Mouse (Mus musculus): ENCODE results near the gene Bhlhe40.

Gene Bhlhe40

DNA sequence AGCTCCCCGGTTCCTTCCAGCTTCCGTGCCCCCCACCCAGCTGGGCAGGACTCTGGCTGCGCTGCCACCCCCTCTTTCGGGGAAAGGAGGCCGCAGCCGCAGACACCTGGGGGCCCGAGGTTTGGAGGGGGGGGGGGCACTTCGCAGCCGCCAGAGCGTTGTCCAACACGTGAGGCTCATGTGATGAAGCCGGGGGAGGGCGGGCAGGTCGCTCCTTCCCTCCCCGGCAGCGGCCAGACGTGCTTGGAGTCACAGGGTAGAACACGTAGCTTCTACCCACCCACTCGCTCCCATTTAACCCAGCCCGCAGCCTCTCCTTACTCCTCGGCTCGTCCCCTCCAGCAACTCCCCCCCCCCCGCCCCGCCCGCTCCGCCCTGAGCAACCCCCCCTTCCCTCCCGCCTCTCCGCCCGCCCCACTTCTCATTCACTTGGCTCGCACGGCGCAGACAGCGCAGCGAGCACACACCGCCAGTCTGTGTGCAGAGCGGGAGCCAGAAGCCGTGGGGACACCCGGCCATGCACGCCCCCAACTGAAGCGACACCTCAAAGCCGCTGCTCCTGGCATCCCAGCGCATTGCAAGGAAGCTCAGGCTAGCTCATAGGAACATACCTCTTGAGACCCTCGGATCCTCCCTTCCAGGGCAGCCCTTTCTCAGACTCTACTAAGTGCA is at the start of gene Bhlhe40:
Gene Bhlhe40 (plus strand): TSS at position 424 of the 672 bp plus-strand sequence.
- peak; percentile 93 for DNase-seq (ENCODE audit: low spot score)

DNA sequence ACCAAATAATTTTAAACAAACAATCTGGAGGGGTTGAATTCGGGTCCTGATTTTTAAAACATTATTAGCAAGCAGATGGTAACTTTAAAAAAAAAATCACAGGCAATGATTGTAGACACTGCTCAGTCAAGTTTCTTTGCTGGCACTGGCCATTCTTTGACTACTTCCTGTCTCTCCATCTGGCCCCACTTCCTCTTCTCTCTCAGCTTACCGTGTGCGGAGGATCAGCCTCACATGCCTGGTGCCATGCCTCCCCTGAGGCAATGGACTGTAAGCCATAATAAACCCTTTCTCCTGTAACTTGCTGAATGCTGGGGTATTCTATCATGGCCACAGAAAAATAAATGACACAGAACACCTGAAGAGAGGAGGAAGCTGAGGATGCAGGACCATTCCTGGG is 48.8 kb upstream of the Bhlhe40 start:
- DNase-seq (ENCODE audit: low spot score), result no peak

DNA sequence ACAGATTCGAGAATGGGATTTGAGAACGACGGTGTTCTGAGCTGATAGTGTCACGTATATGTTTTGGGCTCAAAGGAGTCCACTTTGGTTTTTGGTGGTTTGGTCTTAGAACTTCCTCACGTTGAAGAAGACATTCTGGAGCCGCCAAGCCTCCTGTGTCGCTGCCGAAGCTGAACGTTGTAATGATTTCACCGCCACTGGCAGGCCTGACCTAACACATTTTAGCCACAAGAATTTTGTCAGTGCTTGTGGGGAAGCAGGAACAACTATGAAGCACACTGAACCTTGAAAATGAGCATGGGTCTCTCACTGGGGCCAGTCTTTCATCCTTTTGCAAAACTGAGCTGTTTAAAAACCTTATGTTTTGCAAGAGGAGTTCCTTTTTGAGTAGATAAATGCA is 42.4 kb upstream of the Bhlhe40 start:
- no peak for DNase-seq (ENCODE audit: low spot score)

DNA sequence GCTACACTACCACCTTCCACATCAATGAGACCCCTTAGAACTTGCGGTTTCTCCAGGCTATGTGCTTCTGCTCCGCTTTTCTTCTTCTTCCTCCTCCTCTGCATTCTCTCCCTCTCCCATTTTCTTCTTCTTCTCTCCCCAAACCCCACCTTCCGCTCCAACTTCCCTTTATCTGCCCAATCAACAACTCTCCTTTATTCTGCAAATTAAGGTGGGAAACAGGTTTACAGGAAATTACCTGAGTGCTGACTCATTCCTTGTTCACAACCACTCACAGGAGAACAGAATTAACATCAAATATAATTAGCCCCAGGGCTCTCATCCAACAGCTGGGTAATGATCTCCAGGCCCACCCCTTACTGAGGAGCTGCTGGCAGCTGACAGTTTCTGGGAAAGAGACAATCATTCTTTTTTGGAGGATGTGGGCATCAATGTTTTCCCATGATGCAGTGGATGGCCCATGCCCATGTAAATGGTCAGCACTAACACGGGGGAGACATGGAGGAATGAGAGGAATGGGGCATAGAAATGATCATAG is 37.3 kb upstream of the Bhlhe40 start:
- DNase-seq (ENCODE audit: low spot score), result no peak

DNA sequence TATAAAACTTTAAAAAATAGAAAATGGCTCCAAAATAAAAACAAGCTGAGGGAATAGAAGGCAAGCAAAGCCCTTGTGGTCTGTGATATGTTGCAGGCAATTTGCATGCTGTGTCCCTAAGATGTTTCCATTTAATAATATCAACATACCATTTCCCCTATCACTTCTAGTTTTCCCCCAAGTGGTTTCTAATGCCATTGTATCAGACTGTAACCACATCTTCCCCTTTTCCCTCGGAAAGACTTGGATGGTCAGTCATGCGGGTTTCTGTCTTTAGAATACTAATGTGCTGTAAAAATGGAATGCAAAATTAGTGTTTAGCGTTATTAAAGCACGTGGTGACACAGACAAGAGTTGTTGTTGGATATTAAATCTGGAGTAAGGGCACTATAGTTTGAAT is 35.5 kb upstream of the Bhlhe40 start:
- no peak for DNase-seq (ENCODE audit: low spot score)

DNA sequence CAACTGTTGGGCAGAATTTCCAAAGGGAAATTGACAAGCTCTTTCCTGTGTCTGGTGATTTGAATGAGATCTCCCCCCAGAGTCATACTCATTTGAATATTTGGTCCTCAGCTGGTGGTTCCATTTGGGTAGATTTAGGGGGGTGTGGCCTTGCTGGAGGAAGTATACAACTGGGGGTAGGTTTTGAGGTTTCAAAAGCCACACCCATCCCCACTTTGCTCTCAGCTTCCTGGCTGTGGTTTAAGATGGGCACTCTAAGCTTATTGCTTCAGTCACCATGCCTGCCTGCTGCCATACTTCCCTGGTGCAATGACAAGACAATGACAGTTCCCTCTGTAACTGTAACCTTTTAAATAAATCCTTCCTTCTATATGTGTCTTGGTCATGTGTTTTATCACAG is 29.7 kb upstream of the Bhlhe40 start:
- DNase-seq (ENCODE audit: low spot score), result no peak

DNA sequence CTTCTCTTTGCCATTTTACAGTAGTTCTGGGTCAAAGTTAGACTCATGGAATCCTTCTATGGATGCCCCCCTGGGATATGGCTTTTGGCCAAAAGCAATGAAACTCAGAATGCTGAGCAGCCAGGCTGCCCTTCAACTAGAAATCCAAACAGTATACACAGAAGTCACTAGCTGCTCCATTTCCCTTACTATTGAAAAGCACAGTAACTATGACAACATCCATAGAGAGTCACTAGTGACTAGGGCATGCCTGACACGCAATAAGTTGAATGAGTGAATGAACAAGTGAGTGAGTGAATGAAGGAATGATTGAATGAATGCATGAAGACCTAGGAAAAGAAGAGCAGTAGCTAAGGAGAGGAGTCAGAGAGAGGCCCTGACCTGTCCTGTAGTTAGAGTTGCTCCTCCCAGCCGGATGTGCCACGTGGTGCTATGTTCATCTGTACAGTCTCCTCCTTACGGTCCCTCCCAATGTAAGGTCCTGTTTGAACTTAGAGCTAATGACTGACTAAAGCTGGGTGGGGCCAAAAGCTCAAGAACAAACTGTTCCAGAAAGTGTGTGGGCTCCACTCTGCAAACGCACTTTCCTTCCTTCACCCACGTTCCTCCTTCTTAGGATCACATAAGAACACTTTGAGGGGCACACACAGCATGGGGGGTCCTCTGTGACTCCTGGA is 22.1 kb upstream of the Bhlhe40 start:
- no peak for DNase-seq (ENCODE audit: low spot score)

DNA sequence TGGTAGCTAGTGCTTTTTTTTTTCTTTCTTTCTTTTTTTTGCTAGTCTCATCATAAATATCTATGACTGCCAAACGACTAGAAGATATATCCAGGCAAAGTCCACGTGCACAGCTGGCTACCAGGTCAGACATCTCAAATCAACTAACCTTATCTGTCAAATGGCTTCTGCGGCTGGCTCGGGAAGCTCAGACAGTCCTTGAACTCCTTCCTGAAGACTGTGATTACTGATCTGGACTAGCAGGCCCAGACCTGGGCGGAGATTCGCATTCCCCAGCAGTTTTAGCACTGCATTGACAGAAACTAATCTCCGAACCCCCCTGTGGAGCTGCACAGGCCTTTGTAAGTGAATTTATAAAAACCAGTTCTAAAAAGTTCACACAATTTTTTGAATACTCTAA is 18.4 kb upstream of the Bhlhe40 start:
- peak; percentile 24 for DNase-seq (ENCODE audit: low spot score)

DNA sequence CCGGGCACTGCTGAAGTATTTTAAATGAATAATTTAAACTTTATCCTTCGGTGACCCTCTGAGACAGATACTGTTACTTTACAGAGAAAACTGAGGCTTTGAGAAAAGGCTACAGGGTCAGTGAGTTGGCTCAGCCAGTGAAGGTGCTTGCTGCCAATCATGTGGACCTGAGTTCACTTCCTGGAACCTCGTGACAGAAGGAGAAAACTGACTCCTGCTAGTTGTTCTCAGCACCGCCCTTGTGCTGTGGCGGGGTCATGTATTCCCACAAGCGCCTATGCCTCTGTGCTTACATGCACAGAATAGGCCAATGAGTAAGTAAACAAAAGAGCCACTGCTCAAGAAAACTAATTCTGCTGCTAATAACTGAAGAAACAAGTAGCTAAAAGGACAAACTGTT is 17.4 kb upstream of the Bhlhe40 start:
- DNase-seq (ENCODE audit: low spot score), result no peak

DNA sequence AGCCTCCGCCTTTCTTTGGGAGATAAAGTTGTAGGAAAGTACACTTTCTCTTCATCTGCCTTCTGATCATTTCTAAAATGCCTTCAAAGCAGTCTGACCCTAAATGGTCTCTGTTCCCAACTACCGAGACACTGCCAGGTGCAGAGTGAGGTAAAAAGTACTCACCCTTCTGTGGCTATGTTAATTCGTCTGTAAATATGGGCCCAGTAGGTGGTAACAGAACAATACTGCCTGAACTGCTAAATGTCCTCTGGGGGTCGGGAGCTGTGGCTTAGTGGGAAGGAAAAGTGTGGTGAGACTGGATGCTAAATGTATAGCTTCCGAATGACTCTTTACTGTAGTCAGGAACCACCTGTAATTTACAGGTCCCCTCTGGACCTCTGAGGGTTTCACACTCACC is 16.1 kb upstream of the Bhlhe40 start:
- no peak for DNase-seq (ENCODE audit: low spot score)

GRCm38 (mm10) chr6:108647094-108647493 is 13.3 kb upstream of the Bhlhe40 start:
- no peak for DNase-seq (ENCODE audit: low spot score)

GRCm38 (mm10) chr6:108648072-108648471 is 12.4 kb upstream of the Bhlhe40 start:
- no peak for DNase-seq (ENCODE audit: low spot score)

- no peak for DNase-seq (ENCODE audit: low spot score)
Observed at GRCm38 (mm10) chr6:108655861-108656260, 4.6 kb upstream of the Bhlhe40 start.

- DNase-seq (ENCODE audit: low spot score), result no peak
Observed at GRCm38 (mm10) chr6:108658051-108658415, 2.4 kb upstream of the Bhlhe40 start.

- peak; percentile 65 for DNase-seq (ENCODE audit: low spot score)
Observed at GRCm38 (mm10) chr6:108658416-108659201, 1.8 kb upstream of the Bhlhe40 start.

- DNase-seq (ENCODE audit: low spot score), result peak; percentile 95
Observed at GRCm38 (mm10) chr6:108659221-108659725, 1.2 kb upstream of the Bhlhe40 start.

DNA sequence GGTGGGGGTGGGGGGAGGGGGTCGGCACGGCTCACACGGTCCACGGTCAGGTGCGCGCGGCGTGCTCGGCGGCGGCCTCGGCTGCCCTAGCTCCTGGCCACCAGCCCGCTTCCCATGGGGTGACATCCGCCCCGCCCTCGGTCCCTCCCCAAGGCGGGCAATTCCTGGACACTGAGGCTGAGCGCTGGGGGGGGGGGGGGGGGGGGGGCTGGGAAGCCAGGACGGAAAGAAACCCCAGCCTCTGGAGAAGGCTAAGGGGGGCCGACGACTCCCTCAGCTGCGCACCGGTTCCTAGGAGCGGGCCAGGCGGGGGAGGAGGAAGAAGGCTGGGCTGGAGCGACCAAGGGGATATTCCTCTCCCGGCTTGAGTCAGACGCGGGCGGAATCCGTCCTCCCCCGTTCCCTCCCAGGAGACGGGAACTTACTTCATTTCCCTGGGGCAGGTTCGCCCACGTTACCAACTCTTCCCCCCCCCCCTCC is 663 bp upstream of the Bhlhe40 start:
- peak; percentile 88 for DNase-seq (ENCODE audit: low spot score)

GRCm38 (mm10) chr6:108660878-108661389 is 505 bp downstream of the Bhlhe40 start:
- DNase-seq (ENCODE audit: low spot score), result no peak

- DNase-seq (ENCODE audit: low spot score), result peak; percentile 75
Observed at GRCm38 (mm10) chr6:108661412-108661811, 983 bp downstream of the Bhlhe40 start.

GRCm38 (mm10) chr6:108661890-108662289 is 1.5 kb downstream of the Bhlhe40 start:
- DNase-seq (ENCODE audit: low spot score), result no peak

DNA sequence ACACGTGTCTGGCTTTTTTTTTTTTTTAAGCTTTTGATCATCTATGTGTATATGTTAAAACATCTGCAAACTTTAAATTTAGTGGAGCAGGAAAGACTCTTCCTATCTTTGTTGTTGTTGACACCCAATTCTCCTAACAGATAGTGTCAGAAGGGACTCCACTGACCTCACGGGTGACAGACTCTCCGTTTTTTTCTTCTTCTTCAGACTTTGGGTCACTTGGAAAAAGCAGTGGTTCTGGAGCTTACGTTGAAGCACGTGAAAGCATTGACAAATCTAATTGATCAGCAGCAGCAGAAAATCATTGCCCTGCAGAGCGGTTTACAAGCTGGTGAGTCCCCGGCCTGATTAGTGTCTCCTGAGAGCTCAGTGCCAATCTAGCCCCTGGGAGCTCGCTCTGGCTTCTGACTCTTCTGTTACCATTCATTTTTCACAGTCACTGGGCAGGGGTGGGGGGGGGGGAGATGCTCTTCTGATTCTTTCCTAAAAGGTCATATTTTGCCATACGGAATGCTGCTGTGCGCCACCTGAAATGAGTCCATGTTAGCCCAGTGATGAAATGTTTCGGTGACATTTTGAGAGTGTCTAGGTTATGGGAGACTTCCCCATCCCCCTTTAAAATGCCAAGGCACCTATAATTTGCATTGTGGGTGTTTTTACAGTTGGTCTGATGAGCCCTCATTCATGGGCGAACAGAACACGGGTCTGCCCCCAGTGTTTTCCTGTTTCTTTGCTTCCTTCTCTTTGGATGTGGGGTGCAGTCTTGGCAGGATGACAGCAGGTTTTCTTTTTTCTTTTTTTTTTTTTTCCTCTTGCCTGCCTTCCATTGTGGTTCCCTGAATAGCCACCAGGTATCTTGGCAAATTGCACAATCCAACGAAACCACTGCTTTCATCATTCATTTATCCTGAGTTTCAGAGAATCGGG is 2.1 kb downstream of the Bhlhe40 start:
- DNase-seq (ENCODE audit: low spot score), result no peak
